ENCODE assay signal across 13 mouse cellular contexts in the genomic region with DNA sequence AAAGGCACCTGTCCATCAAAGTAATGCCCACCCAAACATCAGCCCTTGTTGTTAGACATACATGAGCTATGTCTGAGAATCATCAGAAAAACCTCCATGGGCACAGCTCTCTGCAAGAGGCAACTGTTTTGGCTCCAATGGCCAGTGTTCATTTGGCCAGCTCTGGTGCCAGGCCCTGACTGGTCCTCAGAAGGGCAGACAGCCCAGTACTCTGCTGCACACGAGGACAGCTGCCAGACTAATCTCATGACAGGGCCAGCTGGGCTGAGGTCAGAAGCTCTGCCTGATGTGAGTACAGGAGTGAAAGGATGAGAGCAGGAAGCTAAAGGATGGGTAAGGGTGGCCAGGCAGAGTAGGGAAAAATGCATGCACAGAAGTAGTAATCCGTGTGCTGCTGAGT. TPM values are rescaled to one million over a fixed set of nuclear protein-coding genes. Genes with fewer than 3 reads are reported as not detected.
DNase-seq lines count a peak whose midpoint lies in the region; ATAC-seq and TF ChIP-seq lines count a peak whose summit lies in the region.
"Had no signal": no experiment of that assay in that cellular context is flagged by ENCODE, and none has a peak within 500 bp of the region (broad histone marks: within the 10 kb centered on the region; RNA-seq: fewer than 3 reads in every experiment).

No protein-coding gene starts in this region.

- intact Hi-C loops in gastrocnemius, adult 2 months (cut with DNase I): no loop called here

- H3K9me3 ChIP-seq in intestine, postnatal 0 days (ENCODE audit: control insufficient read depth): no peaks in the 10 kb centered on the region
- H3K9me3 ChIP-seq: heart, embryonic 15.5 days had no signal

- no peak overlapping the region for H3K4me2 ChIP-seq in intestine, postnatal 0 days (replicated peaks; ENCODE audit: low read depth)
- H3K4me2 ChIP-seq: heart, embryonic 15.5 days; lung, embryonic 14.5 days had no signal

- DNase-seq in layer of hippocampus, adult 18-20 months (ENCODE audit: low spot score in 2 of 2): peak; percentile 51 to 74
- no peak for DNase-seq in layer of hippocampus, adult 9-10 months (ENCODE audit: low spot score)
- peak; percentile 50 to 56 for DNase-seq in adrenal gland, postnatal 36 days
- peak; percentile 89 for DNase-seq in gastrocnemius, adult 2 months
- peak; percentile 29 to 51 for DNase-seq in layer of hippocampus, postnatal 14 days (ENCODE audit: low spot score in 2 of 2)
- DNase-seq in lung, postnatal 4 days: no peak
- DNase-seq: lung, embryonic 14.5 days; spleen, adult 18-20 months had no signal

- TF ChIP-seq CTCF in gastrocnemius, adult 2 months (IDR thresholded peaks at IDR 0.05): no peak
- no peak for TF ChIP-seq CTCF in intestine, postnatal 0 days (IDR thresholded peaks at IDR 0.05; ENCODE audit: low read depth)

- no peak overlapping the region for H3K4me3 ChIP-seq in gastrocnemius, adult 2 months
- no peak overlapping the region for H3K4me3 ChIP-seq in intestine, postnatal 0 days (ENCODE audit: low read depth, low read length)
- H3K4me3 ChIP-seq: erythroblast, embryonic 14.5 days; heart, embryonic 15.5 days had no signal

- peaks cover 40% of the 10 kb centered on the region for H3K36me3 ChIP-seq in intestine, postnatal 0 days (ENCODE audit: control insufficient read depth, insufficient read depth)

- no peak for ATAC-seq in intestine, postnatal 0 days

- WGBS in intestine, postnatal 0 days: 80% methylated on average over 2 of the region's 2 CpGs

- H3K4me1 ChIP-seq in intestine, postnatal 0 days (replicated peaks; ENCODE audit: control insufficient read depth, insufficient read depth, low read length): no peaks in the 10 kb centered on the region

- no peak overlapping the region for H3K9ac ChIP-seq in intestine, postnatal 0 days (ENCODE audit: low read depth, low read length)
- H3K9ac ChIP-seq: heart, embryonic 15.5 days; lung, embryonic 14.5 days had no signal

- H3K27me3 ChIP-seq in intestine, postnatal 0 days (replicated peaks; ENCODE audit: control insufficient read depth, insufficient read depth, low read length): no peaks in the 10 kb centered on the region
- H3K27me3 ChIP-seq: heart, embryonic 15.5 days had no signal

- H3K27ac ChIP-seq in gastrocnemius, adult 2 months: peak overlapping the region; percentile 50
- no peak overlapping the region for H3K27ac ChIP-seq in intestine, postnatal 0 days (ENCODE audit: low read depth, low read length)
- H3K27ac ChIP-seq: heart, embryonic 15.5 days had no signal

RNA-seq across cellular contexts. Expression of a gene that starts 5.8 kb away (rescaled TPM):
- total RNA-seq in layer of hippocampus, adult 18-20 months (2021): 10 to 100 TPM; 49.4 to 54.7 TPM
- total RNA-seq in adrenal gland, postnatal 36 days (2021): 10 to 100 TPM; 20.6 to 46.0 TPM
- total RNA-seq in gastrocnemius, adult 2 months (2021): 1 to 10 TPM; 8.1 to 9.5 TPM
- 10 to 100 TPM; 48.6 to 52.2 TPM for total RNA-seq in layer of hippocampus, postnatal 14 days (2021)
- 15.8 and 16.9 TPM in 2 replicates for polyA plus RNA-seq in intestine, postnatal 0 days (2015; fragmentation: Nextera tagmentation; extraction: Ambion mirVana)

RNA-seq across cellular contexts. Expression of a gene that starts 19.4 kb away (rescaled TPM):
- 100 to 1,000 TPM; 108 to 113 TPM for total RNA-seq in layer of hippocampus, adult 18-20 months (2021)
- total RNA-seq in adrenal gland, postnatal 36 days (2021): 100 to 1,000 TPM in 1 of 2 experiments, 10 to 100 TPM in 1; 96.8 to 117 TPM
- 10 to 100 TPM; 21.0 to 28.6 TPM for total RNA-seq in gastrocnemius, adult 2 months (2021)
- 100 to 1,000 TPM; 160 to 168 TPM for total RNA-seq in layer of hippocampus, postnatal 14 days (2021)
- polyA plus RNA-seq in intestine, postnatal 0 days (2015; fragmentation: Nextera tagmentation; extraction: Ambion mirVana): 34.9 and 37.2 TPM in 2 replicates

RNA-seq across cellular contexts. Expression of a gene that starts 19.4 kb away (rescaled TPM):
- total RNA-seq in layer of hippocampus, adult 18-20 months (2021): under 1 TPM; 0.32 to 0.36 TPM
- total RNA-seq in adrenal gland, postnatal 36 days (2021): not detected
- not detected for total RNA-seq in gastrocnemius, adult 2 months (2021)
- total RNA-seq in layer of hippocampus, postnatal 14 days (2021): not detected
- polyA plus RNA-seq in intestine, postnatal 0 days (2015; fragmentation: Nextera tagmentation; extraction: Ambion mirVana): not detected in 2 replicates
- polyA plus RNA-seq: lung, embryonic 14.5 days; urinary bladder, adult 2 months had no signal

RNA-seq across cellular contexts. Expression of a gene that starts 27.0 kb away (rescaled TPM):
- total RNA-seq in layer of hippocampus, adult 18-20 months (2021): under 1 TPM; 0.99 TPM
- total RNA-seq in adrenal gland, postnatal 36 days (2021): not detected
- not detected for total RNA-seq in gastrocnemius, adult 2 months (2021)
- under 1 TPM in 1 of 2 experiments, not detected in 1; 0.14 TPM for total RNA-seq in layer of hippocampus, postnatal 14 days (2021)
- 0.05 and 0.09 TPM in 2 replicates for polyA plus RNA-seq in intestine, postnatal 0 days (2015; fragmentation: Nextera tagmentation; extraction: Ambion mirVana)
- total RNA-seq: ES-E14 had no signal

RNA-seq across cellular contexts. Expression of a gene that starts 44.7 kb away (rescaled TPM):
- 1 to 10 TPM; 1.7 to 2.2 TPM for total RNA-seq in layer of hippocampus, adult 18-20 months (2021)
- total RNA-seq in adrenal gland, postnatal 36 days (2021): 1 to 10 TPM in 1 of 2 experiments, under 1 TPM in 1; 0.99 to 1.2 TPM
- under 1 TPM; 0.26 to 0.75 TPM for total RNA-seq in gastrocnemius, adult 2 months (2021)
- 1 to 10 TPM; 1.8 to 2.3 TPM for total RNA-seq in layer of hippocampus, postnatal 14 days (2021)
- polyA plus RNA-seq in intestine, postnatal 0 days (2015; fragmentation: Nextera tagmentation; extraction: Ambion mirVana): 0.14 and 0.27 TPM in 2 replicates

Comparison
In these comparisons a context has a peak if more than half of its experiments do, and no peak if none do; other contexts are left out.
1. DNase-seq: peak in layer of hippocampus, adult 18-20 months (2 of 2), adrenal gland, postnatal 36 days (2 of 2), gastrocnemius, adult 2 months (single experiment) and layer of hippocampus, postnatal 14 days (2 of 2); none in layer of hippocampus, adult 9-10 months (single experiment) and lung, postnatal 4 days (0 of 2).